Mouse (Mus musculus) heart, postnatal 14 days (tissue): ENCODE data around the gene Pus7l. TPM values are rescaled to one million over a fixed set of nuclear protein-coding genes. Genes with fewer than 3 reads are reported as not detected.

Experiments used
- DNase-seq, 2 experiments: peaks; one replicate each; pipeline ENCODE4 v3.0.0; 2021 to 2022
- intact Hi-C: fragments of 180-260 bp; cut with DNase I; formaldehyde crosslinking; loops from one replicate; pipeline ENCODE4 v1.15.1; 2025
- long read RNA-seq, 2 experiments: library from polyadenylated mRNA; stranded (forward); transcript quantifications; one replicate each; pipeline ENCODE4 v2.0.0; 2021
- total RNA-seq, 2 experiments: library from RNA; stranded (reverse); gene quantifications; 2 replicates each; pipeline ENCODE4 v1.2.3; 2021

Pus7l gene
- 1 to 10 TPM; 2.5 to 3.3 TPM for total RNA-seq
- long read RNA-seq, experiment 1, partial matches to known transcripts: 0 of 3 reads
- long read RNA-seq, experiment 1, other reads (novel, unspliced or antisense): 0 of 3 reads
- long read RNA-seq, experiment 2, partial matches to known transcripts: 0 of 6 reads
- long read RNA-seq, experiment 2, other reads (novel, unspliced or antisense): 2 of 6 reads

- intact Hi-C loops: no loop called here
- DNase-seq: peak; percentile 93
Observed at GRCm38 (mm10) chr15:94543409-94544051, at the start of gene Pus7l, which contains the start of gene Irak4. TSS of gene Pus7l (minus strand) at chr15:94543547. TSS of gene Irak4 (plus strand) at chr15:94543643.

GRCm38 (mm10) chr15:94591356-94591755 lies 48.0 kb upstream of the Pus7l start:
- intact Hi-C loops: no loop called here

GRCm38 (mm10) chr15:94590083-94590482 lies 46.7 kb upstream of the Pus7l start:
- intact Hi-C loops: no loop called here
- DNase-seq: no peak

More at GRCm38 (mm10) chr15:94591356-94591755, 48.0 kb upstream of the Pus7l start:
- no peak for DNase-seq

- intact Hi-C loops: no loop called here
- peak; percentile 98 to 99 for DNase-seq
Observed at GRCm38 (mm10) chr15:94589219-94590075, 46.1 kb upstream of the Pus7l start, which contains the start of gene Twf1. TSS of gene Twf1 (minus strand) at chr15:94589889.

- DNase-seq: no peak
- intact Hi-C loops: no loop called here
Observed at GRCm38 (mm10) chr15:94587826-94588715, 44.7 kb upstream of the Pus7l start.

- no peak for DNase-seq
- intact Hi-C loops: no loop called here
Observed at GRCm38 (mm10) chr15:94584738-94585137, 41.4 kb upstream of the Pus7l start.

- intact Hi-C loops: no loop called here
- DNase-seq: no peak
Observed at GRCm38 (mm10) chr15:94583153-94583552, 39.8 kb upstream of the Pus7l start.

- DNase-seq: no peak
- intact Hi-C loops: no loop called here
Observed at GRCm38 (mm10) chr15:94582000-94582593, 38.8 kb upstream of the Pus7l start.

- intact Hi-C loops: no loop called here
Observed at GRCm38 (mm10) chr15:94574566-94575268, 31.4 kb upstream of the Pus7l start.

GRCm38 (mm10) chr15:94572746-94573145 lies 29.4 kb upstream of the Pus7l start:
- DNase-seq: no peak
- intact Hi-C loops: no loop called here

More at GRCm38 (mm10) chr15:94574566-94575268, 31.4 kb upstream of the Pus7l start:
- no peak for DNase-seq

GRCm38 (mm10) chr15:94571501-94571900 lies 28.2 kb upstream of the Pus7l start:
- intact Hi-C loops: no loop called here
- DNase-seq: no peak

- intact Hi-C loops: no loop called here
- no peak for DNase-seq
Observed at GRCm38 (mm10) chr15:94568496-94569182, 25.3 kb upstream of the Pus7l start.

- no peak for DNase-seq
- intact Hi-C loops: no loop called here
Observed at GRCm38 (mm10) chr15:94565854-94566253, 22.5 kb upstream of the Pus7l start.

GRCm38 (mm10) chr15:94564909-94565308 lies 21.6 kb upstream of the Pus7l start:
- intact Hi-C loops: no loop called here
- no peak for DNase-seq

- DNase-seq: no peak
- intact Hi-C loops: no loop called here
Observed at GRCm38 (mm10) chr15:94558895-94559656, 15.7 kb upstream of the Pus7l start.

- intact Hi-C loops: loop anchor here (1.0 kb wide), 2 partner anchors 44 to 104 kb away; no protein-coding TSS in a partner anchor
- DNase-seq: peak; percentile 81 to 93
Observed at GRCm38 (mm10) chr15:94557442-94557841, 14.1 kb upstream of the Pus7l start.

- intact Hi-C loops: no loop called here
- DNase-seq: no peak
Observed at GRCm38 (mm10) chr15:94553536-94553935, 10.2 kb upstream of the Pus7l start.

- DNase-seq: no peak
- intact Hi-C loops: no loop called here
Observed at GRCm38 (mm10) chr15:94544844-94545243, 1.5 kb upstream of the Pus7l start.
